In genomic region chr5:107028557-107028956, GRCm38 (mm10) we compare ENCODE assay signal across 15 mouse cellular contexts.
"Had no signal": no experiment of that assay in that cellular context is flagged by ENCODE, and none has a peak within 500 bp of the region (broad histone marks: within the 10 kb centered on the region; RNA-seq: fewer than 3 reads in every experiment).

No protein-coding gene starts in this region.

- H3K9ac ChIP-seq: limb, embryonic 13.5 days; liver, embryonic 15.5 days; midbrain, embryonic 12.5 days; neural tube, embryonic 13.5 days had no signal

- H3K4me2 ChIP-seq: limb, embryonic 13.5 days; liver, embryonic 11.5 days; liver, embryonic 15.5 days; midbrain, embryonic 12.5 days; neural tube, embryonic 13.5 days had no signal

- H3K27ac ChIP-seq: limb, embryonic 13.5 days; liver, embryonic 15.5 days; midbrain, embryonic 12.5 days; neural tube, embryonic 13.5 days had no signal

- H3K4me3 ChIP-seq: limb, embryonic 13.5 days; liver, embryonic 15.5 days; midbrain, embryonic 12.5 days; neural tube, embryonic 13.5 days had no signal

- H3K9me3 ChIP-seq: limb, embryonic 13.5 days; liver, embryonic 15.5 days; midbrain, embryonic 12.5 days; neural tube, embryonic 13.5 days had no signal

- H3K4me1 ChIP-seq: liver, embryonic 15.5 days; midbrain, embryonic 12.5 days; neural tube, embryonic 13.5 days had no signal

- ATAC-seq: midbrain, embryonic 16.5 days had no signal

- H3K36me3 ChIP-seq: limb, embryonic 13.5 days; liver, embryonic 15.5 days; midbrain, embryonic 12.5 days; neural tube, embryonic 13.5 days had no signal

- DNase-seq: kidney, adult 18-20 months; kidney, postnatal 10 days; left cerebral cortex, postnatal 4 days; lung, postnatal 10 days; retina, postnatal 1 day; right cerebral cortex, postnatal 4 days; spleen, adult 18-20 months; thymus, adult 2 months; thymus, postnatal 25 days had no signal

- H3K27me3 ChIP-seq: limb, embryonic 13.5 days; midbrain, embryonic 12.5 days; neural tube, embryonic 13.5 days had no signal
